Mouse (Mus musculus): ENCODE measurements around the gene Cpt1c. TPM values are rescaled to one million over a fixed set of nuclear protein-coding genes. Genes with fewer than 3 reads are reported as not detected.

Cpt1c gene
- total RNA-seq, 2 experiments from 2014 or later, result 59.7 to 68.8 TPM

DNA sequence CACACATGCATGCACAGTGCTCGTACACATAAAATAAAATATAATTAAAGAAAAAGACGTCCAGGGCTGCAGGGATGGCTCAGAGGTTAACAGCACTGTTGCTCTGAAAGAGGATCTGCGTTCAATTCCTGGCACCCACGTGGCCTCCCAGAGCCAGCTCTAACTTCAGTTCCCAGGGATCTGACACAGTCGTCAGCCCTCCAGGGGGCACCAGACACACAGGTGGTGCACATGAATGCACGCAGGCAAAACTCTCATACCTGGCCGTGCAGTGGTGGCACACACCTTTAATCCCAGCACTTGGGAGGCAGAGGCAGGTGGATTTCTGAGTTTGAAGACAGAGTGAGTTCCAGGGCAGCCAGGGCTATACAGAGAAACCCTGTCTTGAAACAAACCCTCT is 8.7 kb downstream of the Cpt1c start:
- no peak for DNase-seq
- intact Hi-C loops (cut with DNase I), result loop anchor here (5.0 kb wide), 1 partner anchor 39 kb away; the partner anchor contains the start of gene Ap2a1

DNA sequence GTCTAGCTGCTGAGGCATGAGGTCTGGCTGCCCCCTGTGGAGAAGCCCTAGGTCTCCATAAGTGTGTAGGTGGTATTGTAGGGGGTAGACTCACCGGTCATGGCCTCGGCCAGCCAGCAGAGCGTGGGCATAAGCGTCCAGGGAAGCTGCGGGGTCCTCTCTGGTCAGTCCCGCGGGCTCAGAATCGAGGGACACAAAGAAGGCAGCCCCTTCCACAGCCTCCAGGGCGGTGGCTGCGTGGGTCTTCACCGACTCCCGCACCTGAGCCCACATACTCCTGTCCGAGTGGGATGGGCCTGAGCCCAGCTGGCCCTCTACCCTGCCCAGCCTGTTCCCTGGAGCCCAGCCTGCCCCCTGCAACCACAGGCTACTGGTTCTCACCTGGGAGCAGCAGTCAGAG is 9.7 kb downstream of the Cpt1c start:
- intact Hi-C loops (cut with DNase I), result loop anchor here (5.0 kb wide), 1 partner anchor 38 kb away; the partner anchor contains the start of gene Ap2a1
- no peak for DNase-seq

DNA sequence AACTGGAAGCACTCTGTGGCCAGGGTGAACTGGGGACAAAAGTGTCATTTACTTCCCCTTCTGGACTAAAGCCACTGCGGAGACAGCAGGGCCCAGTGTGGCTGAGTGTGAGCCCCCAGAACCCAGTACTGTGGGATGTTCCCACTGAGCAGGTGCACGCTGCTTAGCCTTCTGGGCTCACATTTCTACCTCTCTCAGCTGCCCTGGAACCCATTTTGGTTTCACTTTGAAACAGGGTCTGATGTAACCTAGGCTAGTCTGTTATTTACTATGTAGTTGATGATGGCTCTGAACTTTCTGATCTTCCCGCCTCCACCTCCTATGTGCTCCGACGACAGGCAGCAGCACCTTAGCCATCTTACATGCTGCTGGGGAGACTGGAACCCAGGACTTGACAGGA is 11.8 kb downstream of the Cpt1c start:
- DNase-seq, result no peak

DNA sequence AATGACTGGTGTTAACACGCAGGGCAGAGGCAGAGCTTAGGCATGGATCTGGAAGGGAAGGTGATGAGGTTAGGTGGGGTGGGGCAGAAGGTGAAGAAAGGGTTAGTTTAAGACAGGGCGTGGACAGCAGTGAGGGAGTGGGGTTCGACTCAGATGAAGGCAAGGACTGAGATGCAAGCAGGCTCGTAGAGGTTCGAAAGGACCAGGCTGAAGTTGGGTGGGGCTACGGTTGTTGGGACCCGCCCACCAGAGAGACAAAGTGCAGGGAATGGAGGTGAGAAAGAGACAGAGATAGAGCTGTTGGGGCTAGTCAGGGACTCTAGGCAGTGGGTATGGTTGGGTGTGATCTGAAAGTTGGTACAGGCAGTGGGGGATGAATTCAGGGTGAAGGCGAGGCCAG is 12.3 kb downstream of the Cpt1c start:
- no peak for DNase-seq
- intact Hi-C loops (cut with DNase I), result no loop called here

More for the DNA sequence above, 11.8 kb downstream of the Cpt1c start:
- intact Hi-C loops (cut with DNase I), result no loop called here

DNA sequence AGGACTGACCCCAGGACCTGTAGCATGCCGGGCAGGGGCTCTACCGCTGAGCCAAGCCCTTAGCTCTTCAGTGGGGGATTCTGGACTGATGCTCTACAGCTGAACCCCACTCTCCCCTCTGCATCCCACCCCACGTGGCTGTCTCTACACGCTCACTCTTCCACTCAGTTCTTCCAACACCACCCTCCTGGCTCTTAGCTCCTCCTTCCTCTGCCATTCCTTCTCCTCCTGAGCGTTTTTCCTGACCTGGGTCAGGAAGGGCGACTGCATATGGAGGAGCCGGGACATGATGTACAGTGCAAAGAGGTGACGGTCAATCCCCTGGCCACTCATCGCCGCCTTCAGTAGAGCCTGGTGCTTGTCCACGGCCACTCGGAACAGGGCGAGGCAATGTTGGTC is 14.1 kb downstream of the Cpt1c start:
- intact Hi-C loops (cut with DNase I), result no loop called here
- no peak for DNase-seq

DNA sequence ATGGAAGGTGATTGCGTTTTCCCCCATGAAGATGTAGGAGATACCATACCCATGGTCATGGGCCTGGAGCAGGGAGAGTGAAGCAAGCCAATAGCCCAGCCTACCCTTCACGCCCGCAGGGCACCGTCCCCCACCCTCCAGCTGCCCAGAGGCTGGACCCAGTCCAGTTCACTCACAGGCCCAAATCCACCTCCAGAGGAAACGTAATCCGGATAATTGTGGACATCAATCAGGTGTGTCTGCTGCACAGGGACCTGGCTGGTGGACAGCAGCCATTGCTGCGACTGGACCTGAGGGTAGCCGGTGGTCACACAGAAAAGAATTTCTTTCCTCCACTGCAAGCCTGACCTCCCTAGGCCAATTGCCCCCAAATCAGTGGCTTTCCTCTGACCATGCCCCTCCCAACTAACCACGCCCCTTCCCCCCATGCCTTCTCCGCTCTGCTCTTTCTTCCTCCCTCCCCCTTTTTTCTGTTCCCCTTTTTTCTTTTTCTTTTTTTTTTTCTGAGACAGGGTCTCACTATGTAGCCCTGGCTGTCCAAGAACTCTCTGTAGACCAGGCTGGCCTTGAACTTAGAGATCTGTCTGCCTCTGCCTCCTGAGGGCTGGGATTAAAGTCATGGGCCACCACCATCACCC is 14.7 kb downstream of the Cpt1c start:
- intact Hi-C loops (cut with DNase I), result no loop called here
- no peak for DNase-seq

DNA sequence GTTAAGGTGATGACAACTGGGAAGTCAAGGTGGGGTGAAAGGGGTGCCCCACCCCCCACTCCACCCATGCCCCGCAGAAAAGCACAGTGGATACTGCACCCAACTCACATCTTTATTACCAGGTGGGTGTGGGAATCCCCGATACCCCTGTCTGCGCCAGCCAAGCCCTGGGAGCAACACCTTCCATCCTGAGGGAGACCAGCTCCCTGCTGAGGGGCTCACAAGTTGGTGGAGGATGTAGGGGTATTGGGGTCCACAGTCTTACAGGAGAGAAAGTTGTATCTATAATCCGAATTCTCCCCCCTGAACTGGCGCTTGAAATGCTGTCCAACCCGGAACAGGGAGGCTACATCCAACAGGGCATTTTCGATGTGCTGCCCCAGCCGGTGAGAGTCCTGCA is 15.4 kb downstream of the Cpt1c start:
- intact Hi-C loops (cut with DNase I), result no loop called here
- DNase-seq, result no peak

DNA sequence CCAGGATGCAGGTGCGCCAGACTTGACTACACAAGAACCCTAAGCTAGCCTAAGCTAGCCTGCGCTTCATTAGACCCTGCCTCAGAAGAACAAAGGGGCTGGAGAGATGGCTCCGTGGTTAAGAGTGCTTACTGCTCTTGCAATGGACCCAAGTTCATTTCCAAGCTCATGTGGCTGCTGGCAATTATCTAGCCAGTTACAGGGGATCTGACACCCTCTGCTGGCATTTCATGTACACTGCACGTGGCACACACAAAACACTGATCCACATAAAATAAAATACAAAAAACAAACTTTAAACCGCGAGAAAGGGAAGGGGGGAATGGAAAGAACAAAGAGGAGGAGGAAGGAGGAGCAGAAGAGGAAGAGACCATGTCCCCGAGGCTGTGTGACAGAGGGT is 16.4 kb downstream of the Cpt1c start:
- peak; percentile 51 for DNase-seq
- intact Hi-C loops (cut with DNase I), result no loop called here

DNA sequence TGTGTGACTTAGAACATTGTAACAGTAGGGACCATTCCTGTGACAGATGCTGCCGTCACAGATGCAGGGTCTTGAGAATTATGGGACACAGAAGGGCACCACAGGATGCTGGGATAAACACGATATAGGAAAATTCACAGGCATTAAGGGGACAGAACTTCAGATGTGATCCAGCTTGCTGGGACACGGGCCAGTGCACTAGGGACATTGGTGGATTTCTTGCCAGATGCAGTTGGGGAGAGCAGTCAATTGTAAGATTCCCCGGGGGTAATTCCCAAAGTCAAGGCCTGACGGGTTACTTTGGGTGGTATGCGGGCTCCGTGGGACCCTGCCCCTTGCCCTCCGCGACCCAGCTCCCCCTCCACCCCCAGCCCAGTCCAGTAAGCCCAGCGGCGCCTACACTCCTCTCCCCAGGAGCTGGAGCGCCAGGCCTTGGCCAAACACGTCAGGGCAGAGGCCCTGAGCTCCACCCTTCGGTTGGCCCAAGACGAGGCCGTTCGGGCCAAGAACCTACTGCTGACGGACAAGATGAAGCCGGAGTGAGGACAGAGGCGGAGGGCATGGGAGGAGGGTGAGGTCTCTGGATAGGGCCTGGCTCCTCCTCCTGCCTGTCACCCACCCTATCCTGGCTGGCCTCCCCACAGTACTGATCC is 17.3 kb downstream of the Cpt1c start:
- no peak for DNase-seq
- intact Hi-C loops (cut with DNase I), result no loop called here

DNA sequence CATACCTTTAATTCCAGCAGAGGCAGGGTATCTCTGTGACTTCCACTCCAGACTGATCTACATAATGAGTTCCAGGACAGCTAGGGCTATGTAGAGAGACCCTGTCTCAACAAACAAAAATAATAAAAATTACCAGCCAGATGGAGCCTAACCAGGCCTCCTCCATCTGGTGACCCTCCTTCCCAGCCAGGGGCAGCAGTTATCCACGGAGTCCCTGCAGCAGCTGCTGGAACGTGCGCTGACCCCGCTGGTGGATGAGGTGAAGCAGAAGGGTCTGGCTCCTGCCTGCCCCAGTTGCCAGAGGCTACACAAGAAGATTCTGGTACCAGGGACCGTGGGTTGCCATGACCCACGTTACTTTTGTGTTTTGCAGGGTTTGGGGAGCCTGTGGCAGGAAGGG is 18.4 kb downstream of the Cpt1c start:
- intact Hi-C loops (cut with DNase I), result no loop called here
- no peak for DNase-seq

DNA sequence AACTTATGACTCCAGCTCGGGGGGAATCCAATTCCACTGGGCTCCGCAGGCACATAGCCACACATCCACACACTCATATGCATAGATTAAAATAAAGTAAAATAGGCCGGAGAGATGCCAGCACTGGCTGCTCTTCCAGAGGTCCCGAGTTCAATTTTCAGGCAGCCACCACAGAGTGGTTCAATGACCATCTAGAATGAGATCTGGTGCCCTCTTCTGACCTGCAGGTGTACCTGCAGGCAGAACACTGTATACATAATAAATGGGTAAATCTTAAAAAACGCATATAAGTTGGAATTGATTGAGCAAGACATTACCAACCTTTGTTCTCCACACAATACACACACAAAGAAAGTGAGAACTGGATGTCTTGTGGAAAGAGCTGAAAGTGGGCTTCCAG is 19.0 kb downstream of the Cpt1c start:
- no peak for DNase-seq
- intact Hi-C loops (cut with DNase I), result no loop called here

DNA sequence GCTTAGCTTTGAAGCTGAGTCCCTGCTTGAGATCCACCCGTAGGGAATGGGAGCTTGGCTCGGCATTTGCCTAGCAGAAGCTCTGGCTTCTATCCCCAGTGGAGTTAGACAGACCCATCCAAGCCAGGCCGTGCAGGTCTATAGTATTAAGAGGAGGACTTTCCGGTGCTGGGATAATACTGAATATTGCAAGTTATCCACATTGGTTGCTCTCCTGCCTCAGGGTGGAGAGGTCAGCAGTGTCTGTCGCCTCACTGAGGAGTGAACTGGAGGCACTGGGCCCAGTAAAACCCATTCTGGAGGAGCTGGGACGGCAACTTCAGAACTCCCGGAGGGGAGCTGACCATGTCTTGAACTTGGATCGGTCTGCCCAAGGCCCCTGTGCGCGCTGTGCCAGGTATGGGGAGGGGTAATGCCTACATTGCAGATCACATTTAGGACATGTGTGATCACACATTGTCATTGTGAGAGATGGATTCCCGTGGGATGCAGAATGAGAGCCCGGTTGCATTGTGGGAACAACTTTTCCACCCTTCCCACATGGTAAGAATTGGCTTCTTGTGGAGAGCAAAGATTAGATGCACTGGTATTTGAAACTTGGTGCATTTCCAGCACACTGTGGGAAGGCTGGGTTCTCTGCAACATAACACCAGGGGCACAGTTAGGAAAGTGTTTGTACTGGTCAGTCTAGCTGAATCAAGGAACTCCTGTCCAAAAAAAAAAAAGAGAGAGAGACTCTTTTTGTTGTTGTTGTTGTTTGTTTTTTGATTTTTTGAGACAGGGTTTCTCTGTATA is 20.4 kb downstream of the Cpt1c start:
- DNase-seq, result no peak
- intact Hi-C loops (cut with DNase I), result no loop called here

DNA sequence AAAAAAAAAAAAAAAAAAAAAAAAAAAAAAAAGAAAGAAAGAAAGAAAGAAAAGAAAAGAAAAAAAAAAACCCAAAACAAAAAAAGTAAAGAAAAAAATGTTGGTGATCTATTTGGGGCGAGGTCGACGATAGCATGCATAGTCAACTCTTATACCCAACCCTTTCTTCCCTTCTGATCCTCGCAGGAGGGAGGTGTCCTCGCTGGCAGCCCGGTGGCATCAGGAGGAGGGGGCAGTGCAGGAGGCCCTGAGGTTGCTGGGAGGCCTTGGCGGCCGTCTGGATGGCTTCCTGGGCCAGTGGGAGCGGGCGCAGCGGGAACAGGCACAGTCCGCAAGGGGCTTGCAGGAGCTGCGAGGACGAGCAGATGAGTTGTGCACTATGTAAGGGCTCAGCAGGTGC is 21.1 kb downstream of the Cpt1c start:
- intact Hi-C loops (cut with DNase I), result no loop called here
- DNase-seq, result no peak

DNA sequence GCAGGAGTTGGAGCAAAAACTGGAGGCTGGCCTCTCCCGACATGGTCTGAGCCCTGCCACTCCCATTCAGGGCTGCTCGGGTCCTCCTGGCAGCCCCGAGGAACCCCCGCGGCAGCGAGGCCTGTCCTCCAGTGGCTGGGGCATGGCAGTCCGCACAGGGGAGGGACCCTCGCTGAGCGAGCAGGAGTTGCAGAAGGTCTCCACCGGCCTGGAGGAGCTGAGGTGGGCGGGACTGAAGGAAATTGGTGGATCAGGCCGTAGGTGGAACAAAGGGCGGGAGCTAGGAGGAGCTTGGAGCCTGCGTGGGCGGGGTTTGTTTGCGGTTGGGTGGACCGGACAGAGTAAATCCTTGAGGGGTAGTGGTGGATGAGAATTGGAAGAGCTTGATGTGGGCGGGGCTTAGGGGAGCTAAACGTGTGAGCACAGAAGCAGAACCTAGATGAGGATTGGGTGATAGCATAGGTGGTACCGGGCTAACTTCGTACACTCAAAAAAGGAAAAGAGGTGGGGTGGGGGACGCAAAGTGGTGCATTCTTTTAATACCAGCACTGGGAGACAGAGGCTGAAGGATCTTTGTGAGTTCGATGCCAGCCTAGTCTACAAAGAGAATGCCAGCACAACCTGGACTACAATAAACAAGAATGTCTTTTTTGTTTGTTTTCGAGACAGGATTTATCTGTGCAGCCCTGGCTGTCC is 21.9 kb downstream of the Cpt1c start:
- peak; percentile 83 for DNase-seq
- intact Hi-C loops (cut with DNase I), result no loop called here

DNA sequence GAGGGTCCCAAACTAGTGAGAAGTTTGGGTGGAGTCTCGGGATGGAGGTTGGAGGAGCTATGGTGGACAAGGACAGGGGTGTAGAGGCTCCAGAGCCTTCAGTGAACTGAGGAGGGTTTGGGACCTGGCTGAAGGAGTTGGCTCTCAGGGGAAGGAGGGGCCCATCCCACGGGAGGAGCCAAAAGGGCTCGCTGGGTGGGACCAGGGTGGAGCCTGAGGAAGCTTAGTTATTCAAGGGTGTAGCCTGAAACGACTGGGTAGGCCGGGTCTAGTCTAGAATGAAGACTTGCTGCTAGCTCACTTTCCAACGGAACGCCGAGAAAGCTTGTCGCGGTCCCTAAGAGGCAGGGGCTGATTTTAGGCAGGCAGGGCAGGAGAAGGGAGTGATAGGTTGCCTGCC is 22.7 kb downstream of the Cpt1c start:
- DNase-seq, result no peak
- intact Hi-C loops (cut with DNase I), result no loop called here

DNA sequence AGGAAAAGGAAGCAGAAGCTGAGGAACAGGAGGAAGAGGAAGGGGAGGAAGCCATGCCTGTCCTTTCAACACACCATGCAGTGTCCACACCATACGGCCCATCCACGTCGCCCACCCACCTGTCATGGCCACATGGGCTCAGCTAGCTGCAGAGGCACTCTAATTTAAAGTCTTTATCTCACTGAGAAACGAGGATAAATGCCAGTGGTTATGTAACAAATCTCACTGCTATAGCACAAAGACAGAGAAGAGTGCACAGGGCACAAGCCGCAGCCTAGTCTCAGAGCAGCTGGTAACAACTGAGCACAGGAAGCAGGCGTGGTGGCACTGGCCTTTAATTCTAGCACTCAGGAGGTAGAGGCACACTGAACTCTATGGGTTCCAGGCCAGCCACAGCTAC is 24.7 kb downstream of the Cpt1c start:
- DNase-seq, result no peak
- intact Hi-C loops (cut with DNase I), result no loop called here

DNA sequence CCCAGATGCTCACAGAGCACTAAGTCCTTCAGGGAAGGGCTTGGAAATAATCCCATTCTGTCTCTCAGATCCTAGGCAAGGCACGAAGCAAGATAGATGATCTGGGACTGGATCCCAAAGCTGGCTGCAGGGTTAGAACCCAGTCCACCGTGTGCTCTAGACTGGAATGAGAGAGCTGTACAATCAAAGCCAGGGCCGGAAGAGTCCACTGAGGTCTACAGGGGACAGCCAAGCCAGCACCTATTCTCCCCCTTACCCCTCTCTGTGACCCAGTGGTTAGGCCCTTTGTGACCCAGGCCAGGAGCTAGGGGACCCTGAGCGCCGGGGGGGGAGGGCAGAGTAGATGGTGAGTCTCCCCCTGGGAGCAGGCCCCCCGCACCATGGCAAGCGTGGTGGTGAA is 31.7 kb downstream of the Cpt1c start, which contains the start of gene Tsks:
Gene Tsks (plus strand): TSS at position 301 of the 400 bp plus-strand sequence.
- intact Hi-C loops (cut with DNase I), result no loop called here
- DNase-seq, result no peak

DNA sequence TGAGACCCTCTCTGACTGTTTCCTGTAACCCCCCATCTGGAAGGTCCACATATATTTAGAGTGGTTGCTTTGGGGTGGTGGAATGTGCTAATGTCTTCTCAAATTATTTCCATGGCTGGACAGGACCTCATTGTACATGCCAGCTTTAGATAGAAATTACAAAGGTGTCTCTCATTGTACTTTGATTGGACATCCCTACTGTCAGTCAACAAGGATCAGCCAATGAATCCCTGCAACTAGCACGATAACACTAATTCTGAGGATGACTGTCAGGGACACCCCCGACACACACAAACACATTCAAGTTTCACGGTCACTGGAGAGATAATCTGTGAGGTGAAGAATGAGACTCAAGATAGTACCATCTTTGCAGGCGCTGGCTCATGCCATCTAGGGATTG is 36.0 kb downstream of the Cpt1c start:
- intact Hi-C loops (cut with DNase I), result no loop called here
- no peak for DNase-seq

DNA sequence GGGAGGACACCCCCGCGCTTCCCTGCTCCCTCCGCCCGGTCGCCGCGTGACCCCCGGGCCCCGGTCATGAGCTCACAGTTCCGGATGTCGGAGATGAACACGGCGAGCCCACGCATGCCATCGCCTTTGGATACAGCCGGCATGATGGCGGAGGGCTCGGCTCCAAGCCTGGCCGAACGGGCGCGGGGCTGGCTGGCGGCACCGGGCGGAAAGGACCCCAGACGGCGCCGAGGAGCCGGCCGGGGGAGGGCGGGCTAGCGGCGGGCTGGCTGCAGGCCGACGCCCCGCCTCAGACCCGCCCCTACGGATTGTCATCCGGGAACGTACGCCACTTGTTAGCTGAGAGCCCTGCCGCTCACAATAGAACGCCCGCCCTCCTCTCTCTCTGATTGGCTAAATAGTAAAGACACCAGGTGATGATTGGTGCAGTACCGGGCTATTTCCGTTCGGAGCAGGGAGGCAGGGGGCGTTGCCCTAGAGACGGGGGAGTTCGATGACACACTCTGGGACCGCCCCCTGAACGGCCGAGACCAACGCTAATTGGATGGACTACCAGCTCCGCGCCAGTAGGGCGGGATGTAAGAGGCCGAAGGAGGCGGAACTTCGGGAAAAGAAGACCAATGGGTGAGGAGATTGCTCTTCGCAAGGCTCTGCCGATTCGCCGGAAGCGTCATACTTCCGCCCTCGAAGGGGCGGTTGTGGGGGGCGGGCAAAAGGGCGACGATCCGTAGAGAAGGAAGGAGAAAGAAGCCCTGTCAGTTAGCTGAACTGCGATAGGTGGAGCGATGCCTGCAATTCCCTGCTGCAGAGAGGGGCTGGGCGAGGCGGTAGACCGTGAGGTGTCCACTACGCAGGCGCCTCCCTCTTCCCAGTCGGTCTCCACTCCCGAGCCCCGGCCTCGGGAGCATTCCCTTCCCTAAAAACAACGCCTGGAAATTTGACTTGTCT is 45.2 kb downstream of the Cpt1c start, which contains the start of gene Ap2a1:
Gene Ap2a1 (minus strand): TSS at position 293 of the 948 bp plus-strand sequence.
- DNase-seq, result peak; percentile 100
- intact Hi-C loops (cut with DNase I), result loop anchor here (5.0 kb wide), 1 partner anchor 38 kb away; no protein-coding TSS in a partner anchor

DNA sequence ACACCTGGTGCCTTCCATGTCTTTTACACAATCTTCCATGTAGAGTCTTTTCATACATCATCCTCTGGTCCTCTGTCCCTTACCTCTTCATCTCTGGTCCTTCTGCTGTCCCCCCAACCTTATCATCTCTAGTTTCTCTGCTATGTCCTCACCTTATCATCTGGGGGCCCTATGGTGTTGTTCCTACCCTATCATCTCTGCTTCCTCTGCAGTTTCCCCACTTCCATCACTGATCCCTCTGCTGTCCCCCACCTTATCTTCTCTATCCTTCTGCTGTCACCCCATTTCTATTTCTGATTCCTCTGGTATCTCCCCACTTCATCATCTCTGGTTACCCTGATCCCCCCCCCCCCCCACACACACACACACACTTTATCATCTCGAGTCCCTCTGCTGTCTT is 46.1 kb downstream of the Cpt1c start:
- no peak for DNase-seq
- intact Hi-C loops (cut with DNase I), result loop anchor here (5.0 kb wide), 1 partner anchor 39 kb away; no protein-coding TSS in a partner anchor

Measured in left cerebral cortex, postnatal 4 days (tissue).